Mouse (Mus musculus) thymus, adult 2 months (tissue): Measurements from ENCODE around the gene Prdx6b.

Experiments used
- CTCF ChIP-seq: fragments of 200-500 bp; IDR thresholded peaks from 2 replicates; pipeline ENCODE4 v1.5.1; 2012; ENCODE audit warnings: mild to moderate bottlenecking, control low read depth, low read length, moderate library complexity, borderline replicate concordance; ENCODE audit not compliant: control insufficient read depth, poor library complexity, insufficient read depth; ENCODE audit errors: extremely low read depth
- POLR2A ChIP-seq: fragments of 200-500 bp; IDR thresholded peaks from 2 replicates; pipeline ENCODE4 v1.6.1; 2012; ENCODE audit warnings: mild to moderate bottlenecking, low read length, control low read depth, moderate library complexity; ENCODE audit not compliant: control insufficient read depth, poor library complexity, insufficient read depth; ENCODE audit errors: extremely low read depth

- TF ChIP-seq CTCF (no peak), POLR2A (no peak)
These were observed 19.2 kb upstream of the Prdx6b start for GRCm38 (mm10) chr2:80273038-80273437.
